Mouse (Mus musculus) brain, embryonic 14.5 days (tissue): ENCODE results near the gene Pygo1. TPM values are rescaled to one million over a fixed set of nuclear protein-coding genes. Genes with fewer than 3 reads are reported as not detected.

Source experiments
- DNase-seq: peaks from one replicate; pipeline ENCODE4 v3.0.0-alpha.2; 2011; ENCODE audit warnings: low read depth
- CTCF ChIP-seq: fragments of 200-500 bp; IDR thresholded peaks from 2 replicates; pipeline ENCODE4 v1.5.1; 2012; ENCODE audit warnings: inconsistent platforms, mild to moderate bottlenecking, moderate library complexity, borderline replicate concordance; ENCODE audit not compliant: insufficient read depth, insufficient read length; ENCODE audit errors: extremely low read depth
- POLR2A ChIP-seq: fragments of 200-500 bp; IDR thresholded peaks from 2 replicates; pipeline ENCODE4 v1.6.1; 2012; ENCODE audit warnings: mild to moderate bottlenecking, inconsistent platforms, borderline replicate concordance; ENCODE audit not compliant: poor library complexity, insufficient read depth, insufficient read length, severe bottlenecking; ENCODE audit errors: extremely low read depth
- polyA plus RNA-seq: library from polyadenylated mRNA; depleted of rRNA; stranded (reverse); fragments of >200 nt; gene quantifications from 2 replicates; pipeline ENCODE4 v1.2.3, GENCODE M21; 2012; rRNA removed

The Pygo1 gene
- polyA plus RNA-seq, 1 experiment, result 19.0 TPM

DNA sequence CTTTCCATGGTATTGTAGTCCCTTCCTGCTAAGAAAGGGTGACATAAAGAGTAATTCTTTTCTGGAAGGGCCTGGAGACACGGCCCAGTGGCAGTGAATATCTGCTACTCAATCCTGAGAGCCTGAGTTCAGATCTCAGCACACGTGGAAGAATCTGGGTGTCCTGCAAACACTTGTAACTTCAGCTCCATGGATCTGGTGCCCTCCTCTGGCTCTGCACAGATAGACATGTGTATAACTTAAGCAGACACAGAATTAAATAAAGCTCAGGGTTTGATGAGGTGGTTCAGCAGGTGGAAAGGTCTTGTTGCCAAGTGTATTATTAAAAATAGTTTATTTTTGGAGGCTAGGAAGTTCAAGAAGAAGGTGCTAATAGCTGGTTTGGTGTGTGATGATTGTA lies 75.0 kb downstream of the Pygo1 start:
- DNase-seq, result no peak
- TF ChIP-seq CTCF (no peak), POLR2A (no peak)

DNA sequence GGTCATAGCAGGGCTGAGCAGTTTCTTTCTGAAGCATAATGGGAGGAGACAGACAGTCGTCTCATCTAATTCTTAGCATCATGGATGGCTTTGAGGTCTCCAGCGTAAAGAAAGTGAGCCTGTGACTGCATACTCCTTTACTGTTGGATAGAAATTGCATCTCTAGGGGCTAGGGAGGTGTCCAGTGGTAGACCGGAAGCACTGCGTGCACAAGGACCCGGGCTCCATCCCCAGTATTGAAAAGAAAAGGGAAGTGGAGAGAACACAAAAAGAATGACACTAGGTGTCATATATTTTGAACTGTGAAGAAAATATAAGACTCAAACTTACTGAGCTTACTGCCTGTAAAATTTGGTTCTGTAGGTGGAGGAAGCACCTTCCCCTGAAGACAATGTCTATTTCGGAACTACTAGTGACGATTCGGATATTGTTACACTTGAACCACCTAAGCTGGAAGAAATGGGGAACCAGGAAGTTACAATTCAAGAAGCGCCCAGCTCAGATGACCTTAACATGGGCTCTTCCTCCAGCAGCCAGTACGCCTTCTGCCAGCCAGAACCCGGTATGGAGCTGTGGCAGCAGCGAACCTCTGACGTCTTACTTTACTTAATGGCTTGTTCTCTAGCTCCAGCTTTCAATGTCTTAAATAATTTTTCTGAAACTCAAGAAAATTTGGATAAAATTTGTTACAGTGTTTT lies 76.0 kb downstream of the Pygo1 start:
- DNase-seq, result no peak
- TF ChIP-seq CTCF (no peak), POLR2A (no peak)

Other genes starting within 250 kb of the Pygo1 start
- gene Prtg, start 118.8 kb upstream of the Pygo1 start, polyA plus RNA-seq, result 0.66 and 0.86 TPM in 2 replicates
- gene Dyx1c1, start 33.1 kb downstream of the Pygo1 start, polyA plus RNA-seq, result 2.0 TPM in 2 replicates
- not detected in 2 replicates for gene Gm44503, start 33.2 kb downstream of the Pygo1 start, polyA plus RNA-seq
- gene Ccpg1os, start 59.7 kb downstream of the Pygo1 start, polyA plus RNA-seq, result 19.5 and 20.5 TPM in 2 replicates
- gene Ccpg1, start 59.8 kb downstream of the Pygo1 start, polyA plus RNA-seq, result 14.4 and 26.5 TPM in 2 replicates
- 14.0 and 18.7 TPM in 2 replicates for gene Pigb, start 114.7 kb downstream of the Pygo1 start, polyA plus RNA-seq
- 0.77 and 1.4 TPM in 2 replicates for gene Rab27a, start 119.2 kb downstream of the Pygo1 start, polyA plus RNA-seq
- gene Khdc3, start 176.2 kb downstream of the Pygo1 start, polyA plus RNA-seq, result 0.09 TPM in 1 of 2 replicates, not detected in the other
- gene Gm20509, start 176.8 kb downstream of the Pygo1 start, polyA plus RNA-seq, result 0.10 TPM in 1 of 2 replicates, not detected in the other
- gene Rsl24d1, start 187.8 kb downstream of the Pygo1 start, polyA plus RNA-seq, result 64.6 and 72.0 TPM in 2 replicates